Mouse (Mus musculus) megakaryocyte progenitor cell, adult 5-6 weeks (primary cell): Measurements from ENCODE around the gene Tnfrsf17. TPM values are rescaled to one million over a fixed set of nuclear protein-coding genes. Genes with fewer than 3 reads are reported as not detected.
A peak's percentile ranks its signal among the peaks of the same experiment; 100 is the strongest.
"Not testable (repeated sequence)": the region's sequence is repeated elsewhere in the genome, so short reads cannot be mapped to it uniquely, and the experiment has no call there.

Experiments used
- ATAC-seq: replicated peaks from 2 replicates; pipeline ENCODE4 v1.8.0; 2016; ENCODE audit warnings: mild to moderate bottlenecking, moderate TSS enrichment, inconsistent platforms; ENCODE audit not compliant: poor library complexity
- total RNA-seq, 2 experiments: library from RNA; stranded (forward) in 1 of 2; stranded (reverse) in 1 of 2; fragments of 157-497, 149-512 nt in 1 of 2; fragments of 200-1000 nt in 1 of 2; gene quantifications; 2 replicates each; pipeline versions ENCODE4 v1.2.3 to v1.2.4; 2015 to 2017

Tnfrsf17 gene
- total RNA-seq (2015) (not detected in 2 replicates), total RNA-seq (2017) (not detected in 2 replicates)

GRCm38 (mm10) chr16:11313512-11313911 is at the start of gene Tnfrsf17:
Gene Tnfrsf17, plus strand, starts transcription at chr16:11313812.
- ATAC-seq: no peak

DNA sequence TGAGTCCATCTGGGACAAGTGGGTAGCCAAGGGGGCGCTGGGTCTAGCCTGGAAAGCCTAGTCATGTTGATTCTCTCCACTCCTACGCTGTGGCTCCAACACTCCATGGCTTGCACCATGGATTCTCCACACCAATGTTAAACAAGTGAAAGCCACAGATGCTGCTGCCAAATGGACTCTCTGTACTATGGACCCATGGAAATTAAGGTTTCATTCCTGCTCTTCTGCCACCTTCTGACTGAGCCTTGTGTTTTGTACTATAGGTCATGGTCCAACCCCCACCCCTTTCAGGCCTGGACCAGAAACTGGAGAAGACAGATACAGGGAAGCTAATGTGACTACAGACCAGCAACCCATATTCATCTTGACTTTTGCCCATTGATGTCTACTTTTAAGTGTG is 47.1 kb upstream of the Tnfrsf17 start:
- no peak for ATAC-seq

DNA sequence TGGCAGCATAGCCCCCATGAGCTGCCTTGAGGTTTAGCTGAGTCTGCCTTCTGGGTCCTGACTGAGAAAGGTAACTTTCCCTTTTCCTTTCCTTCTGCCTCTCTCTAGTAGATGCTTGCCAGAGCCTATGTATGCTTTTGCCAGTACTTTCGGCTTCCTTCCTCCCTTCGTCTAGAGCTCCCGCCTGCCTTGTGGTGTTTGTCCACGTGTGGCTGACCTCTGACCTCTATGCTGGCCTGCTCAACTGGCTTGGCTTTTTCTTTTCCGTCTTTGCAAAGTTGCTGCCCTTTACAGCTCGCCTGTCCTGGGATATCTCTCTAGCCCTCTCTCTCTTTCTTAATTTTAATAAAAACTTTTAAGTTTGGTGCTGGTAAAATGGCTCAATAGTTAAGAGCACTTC is 43.8 kb upstream of the Tnfrsf17 start:
- ATAC-seq: no peak

DNA sequence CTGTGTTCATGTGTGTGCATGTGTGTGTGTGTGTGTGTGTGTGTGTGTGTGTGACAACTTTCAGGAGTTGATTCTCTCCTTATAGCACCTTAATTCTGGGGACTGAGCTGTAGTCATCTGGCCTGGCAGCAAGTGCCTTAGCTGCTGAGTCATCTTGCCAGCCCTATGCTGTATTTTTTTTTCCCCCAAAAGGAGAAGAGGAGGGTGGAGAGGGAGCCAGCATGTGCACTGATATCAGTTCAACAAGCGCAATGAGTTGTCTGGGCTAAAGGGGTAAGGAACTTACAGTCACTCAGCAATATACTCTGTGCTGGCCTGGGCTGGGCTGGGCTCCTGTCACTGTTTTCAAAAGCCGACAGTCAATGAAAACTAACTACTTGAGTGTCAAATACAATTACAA is 43.0 kb upstream of the Tnfrsf17 start:
- peak; percentile 98 for ATAC-seq

- no peak for ATAC-seq
Observed at GRCm38 (mm10) chr16:11271073-11271472, 42.5 kb upstream of the Tnfrsf17 start.

DNA sequence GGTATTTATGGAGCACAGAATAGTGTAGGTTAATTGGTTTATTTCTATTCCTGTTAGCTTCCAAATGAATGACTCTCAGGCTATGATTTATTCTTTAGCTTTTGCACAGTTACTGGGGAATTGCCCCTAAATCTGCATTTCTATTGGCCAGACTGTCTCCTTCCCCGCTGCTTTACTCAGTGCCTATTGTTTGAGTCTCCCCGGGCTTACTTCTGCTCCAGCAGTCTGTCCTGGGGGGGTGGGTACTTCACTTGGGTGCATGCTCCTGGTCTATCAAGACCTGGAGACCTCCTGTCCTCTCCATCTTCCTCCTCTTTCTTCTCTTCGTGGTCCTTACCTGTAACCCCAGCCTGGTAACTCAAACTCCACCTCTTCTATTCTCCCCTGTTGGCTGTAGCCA is 36.7 kb upstream of the Tnfrsf17 start:
- ATAC-seq: no peak

- ATAC-seq: no peak
Observed at GRCm38 (mm10) chr16:11278778-11279177, 34.8 kb upstream of the Tnfrsf17 start.

- ATAC-seq: no peak
Observed at GRCm38 (mm10) chr16:11282655-11283232, 30.9 kb upstream of the Tnfrsf17 start.

DNA sequence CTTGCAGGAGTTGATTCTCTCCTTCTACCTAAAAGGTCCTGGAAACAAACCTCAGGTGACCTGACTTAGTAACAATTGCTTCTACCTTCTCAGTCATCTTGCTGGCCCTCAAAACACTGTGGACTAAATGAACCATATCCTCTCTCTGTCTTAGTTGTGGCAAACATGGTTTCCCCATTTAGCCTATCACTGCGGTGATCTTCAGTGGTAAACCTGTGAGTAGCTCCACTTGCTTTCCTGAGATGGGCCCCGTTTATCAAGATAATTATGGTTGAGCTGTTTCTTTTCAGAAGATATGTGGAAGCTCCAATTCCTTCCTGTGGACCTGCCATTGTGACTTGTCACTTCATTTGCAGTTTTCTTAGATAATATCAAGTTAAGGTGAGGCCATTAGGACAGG is 28.7 kb upstream of the Tnfrsf17 start:
- ATAC-seq: no peak

GRCm38 (mm10) chr16:11285949-11286348 is 27.7 kb upstream of the Tnfrsf17 start:
- ATAC-seq: no peak

GRCm38 (mm10) chr16:11288873-11289272 is 24.7 kb upstream of the Tnfrsf17 start:
- ATAC-seq: not testable (repeated sequence)

GRCm38 (mm10) chr16:11295583-11295982 is 18.0 kb upstream of the Tnfrsf17 start:
- ATAC-seq: not testable (repeated sequence)

DNA sequence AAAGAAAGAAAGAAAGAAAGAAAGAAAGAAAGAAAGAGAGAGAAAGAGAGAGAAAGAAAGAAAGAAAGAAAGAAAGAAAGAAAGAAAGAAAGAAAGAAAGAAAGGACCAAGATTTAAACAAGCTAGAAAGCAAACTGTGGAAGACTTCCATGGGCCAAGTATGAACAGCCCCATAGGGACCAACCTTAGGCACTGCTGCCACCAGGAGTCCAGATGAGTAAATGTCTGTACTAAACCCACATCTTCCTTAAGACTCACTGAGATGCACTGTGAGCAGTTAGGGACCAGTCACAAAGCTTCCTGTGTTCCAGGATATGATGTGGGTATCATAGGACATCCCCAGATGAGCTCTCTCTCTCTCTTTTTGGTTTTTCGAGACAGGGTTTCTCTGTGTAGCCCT is 15.9 kb upstream of the Tnfrsf17 start:
- peak; percentile 85 for ATAC-seq

DNA sequence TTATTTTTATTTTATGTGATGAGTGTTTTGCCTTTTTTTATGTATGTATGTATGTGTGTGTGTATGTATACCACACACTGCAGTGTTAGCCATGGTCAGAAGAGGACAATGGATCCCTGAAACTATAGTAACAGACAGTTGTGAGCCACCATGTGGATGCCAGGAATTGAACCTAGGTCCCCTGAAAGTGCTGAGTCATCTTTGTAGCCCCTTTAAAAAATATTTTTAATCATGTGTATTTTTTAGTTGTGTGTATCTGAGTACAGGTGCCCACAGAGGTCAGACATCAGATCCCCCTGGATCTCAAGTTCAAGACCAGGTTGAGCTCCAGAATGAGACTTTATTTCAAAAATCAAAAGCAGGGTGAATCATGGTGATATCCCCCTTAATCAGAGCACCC is 9.9 kb upstream of the Tnfrsf17 start:
- no peak for ATAC-seq

DNA sequence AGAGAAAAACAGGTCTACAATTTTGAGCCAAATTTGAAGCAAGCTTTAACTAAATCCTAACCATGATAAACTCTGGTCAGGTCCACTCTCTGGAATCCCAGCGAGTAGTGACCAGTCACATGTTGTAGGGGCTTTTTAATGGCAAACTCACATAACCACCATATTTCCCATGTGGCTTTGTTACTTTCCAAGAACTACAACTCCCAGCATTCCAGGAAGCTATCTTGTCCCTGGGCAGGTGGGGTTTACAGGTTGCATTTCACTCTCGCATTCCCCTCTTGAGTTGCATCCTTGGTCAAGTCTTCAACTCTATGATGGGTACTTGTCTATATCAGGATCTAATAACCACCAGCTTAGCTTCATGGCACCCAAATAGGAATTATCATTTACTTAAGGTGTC is 8.1 kb upstream of the Tnfrsf17 start:
- no peak for ATAC-seq

GRCm38 (mm10) chr16:11315786-11316320 is 2.2 kb downstream of the Tnfrsf17 start:
- ATAC-seq: no peak

GRCm38 (mm10) chr16:11316748-11317147 is 3.1 kb downstream of the Tnfrsf17 start:
- 0 out of 2 replicates have a peak, but pooled peaks have one; percentile 27 for ATAC-seq

DNA sequence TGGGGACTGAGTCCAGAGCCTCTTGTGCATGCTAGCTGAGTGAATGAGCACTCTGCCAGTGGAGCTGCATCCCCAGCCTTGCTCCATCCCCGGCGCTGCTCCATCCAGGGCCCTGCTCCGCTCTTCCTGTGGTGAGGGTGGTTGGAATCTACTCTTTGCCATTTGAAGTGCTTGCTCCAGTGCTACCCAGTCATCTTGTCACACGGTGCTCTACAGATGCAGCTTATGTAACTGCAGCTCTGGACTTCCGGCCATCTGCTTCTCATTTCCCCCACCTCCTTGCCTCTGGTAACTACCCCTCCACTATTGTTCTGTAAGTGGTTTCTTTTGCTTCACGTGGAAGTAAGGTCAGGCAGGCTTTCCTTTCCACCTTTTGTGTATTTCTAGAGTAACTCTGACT is 3.7 kb downstream of the Tnfrsf17 start:
- ATAC-seq: peak; percentile 92

- ATAC-seq: peak; percentile 94
Observed at GRCm38 (mm10) chr16:11322409-11323323, 9.1 kb downstream of the Tnfrsf17 start, which contains the start of gene Snx29. Gene Snx29, plus strand, starts transcription at chr16:11322908.

GRCm38 (mm10) chr16:11323324-11324051 is 9.9 kb downstream of the Tnfrsf17 start:
- ATAC-seq: peak; percentile 78
